Mouse (Mus musculus): ENCODE measurements at regions not wholly inside any gene's neighbourhood (a gene's known extent, or its start where the extent isn't known, plus 50 kb on each side); places are given as distances from the start of the nearest gene placed in this dataset.

DNA sequence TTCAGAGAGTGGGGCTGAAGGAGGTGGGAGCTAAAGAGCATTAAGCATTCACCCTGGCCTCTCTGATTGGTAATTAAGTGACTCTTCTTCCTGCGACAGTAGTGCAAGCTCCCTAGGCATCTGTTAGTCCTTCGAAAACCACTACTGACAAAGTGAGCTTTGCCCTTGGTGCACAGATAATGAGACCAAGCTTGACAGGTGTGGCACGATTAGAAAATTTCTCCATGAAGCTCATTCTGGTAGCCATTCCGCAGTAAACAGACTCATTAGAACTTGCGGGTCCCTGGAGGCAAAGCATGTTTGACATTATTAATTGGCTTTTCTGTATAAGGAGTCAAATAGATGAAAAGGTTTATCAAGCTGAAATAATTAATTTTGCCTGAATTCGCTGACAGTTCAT is 285.8 kb downstream of the Insig2 start:
- no peak for TF ChIP-seq CTCF (IDR thresholded peaks at IDR 0.05; ENCODE audit: low read depth, low read length)
- no peak for TF ChIP-seq GATA1 (IDR thresholded peaks at IDR 0.05; ENCODE audit: borderline replicate concordance, low read length)
- TF ChIP-seq TAL1 (conservative IDR thresholded peaks at IDR 0.05; ENCODE audit: low read depth, low read length) = no peak
- no peak for TF ChIP-seq POLR2AphosphoS5 (IDR thresholded peaks at IDR 0.05; ENCODE audit: insufficient replicate concordance, low read depth, low read length)
- no peak for TF ChIP-seq GATA2 (IDR thresholded peaks at IDR 0.05; ENCODE audit: borderline replicate concordance, low read depth, low read length)

Data from G1E (cell line).